Mouse (Mus musculus) induced T-regulatory cell, adult 2 months (primary cell): ENCODE measurements at regions not wholly inside any gene's neighbourhood (a gene's known extent, or its start where the extent isn't known, plus 50 kb on each side); places are given as distances from the start of the nearest gene placed in this dataset.
"Not testable (repeated sequence)": the region's sequence is repeated elsewhere in the genome, so short reads cannot be mapped to it uniquely, and the experiment has no call there.

ENCODE experiments used
- DNase-seq: peaks from one replicate; pipeline ENCODE4 v3.0.0-alpha.2; 2012; ENCODE audit warnings: low read depth

DNA sequence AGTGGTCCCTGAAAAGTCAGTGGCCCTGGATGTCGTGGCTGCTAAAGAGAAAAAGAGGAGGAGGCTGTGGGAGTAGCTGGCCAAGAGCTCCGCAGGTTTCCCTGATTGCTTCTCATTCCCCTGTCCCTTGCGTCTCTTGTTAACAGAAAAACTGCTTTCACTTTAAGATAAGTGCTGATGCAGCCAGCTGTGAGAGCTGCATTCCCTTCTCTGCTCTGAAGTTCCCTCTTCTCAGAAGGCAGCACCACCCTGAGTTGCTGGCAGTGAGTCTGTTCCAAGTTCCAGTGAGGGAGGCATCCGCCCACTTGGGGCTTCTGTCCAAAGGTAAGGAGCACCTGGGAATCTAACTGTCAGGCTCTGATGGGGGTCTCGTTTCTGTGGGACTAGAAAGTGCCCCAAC, 63.5 kb downstream of the Olfr693 start:
- DNase-seq, result not testable (repeated sequence)

DNA sequence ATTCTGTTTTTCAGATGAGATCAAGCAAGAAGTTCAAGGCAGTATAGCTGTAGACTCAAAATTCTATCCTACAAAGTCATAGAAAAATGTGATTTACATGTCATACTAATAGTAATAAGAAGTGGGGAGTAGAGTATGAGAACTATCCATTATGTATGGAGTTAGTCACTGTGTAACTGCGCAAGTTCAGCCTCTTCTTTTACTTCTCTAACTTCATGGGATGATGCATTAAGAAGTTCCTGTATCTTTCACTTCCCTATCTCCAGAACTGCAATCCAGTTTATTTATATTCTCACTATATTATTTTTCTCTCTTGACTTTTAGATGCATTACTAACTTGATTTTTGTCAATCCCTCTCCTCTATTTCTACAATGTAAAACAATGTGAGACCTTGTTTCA, 67.7 kb downstream of the Olfr693 start:
- no peak for DNase-seq

DNA sequence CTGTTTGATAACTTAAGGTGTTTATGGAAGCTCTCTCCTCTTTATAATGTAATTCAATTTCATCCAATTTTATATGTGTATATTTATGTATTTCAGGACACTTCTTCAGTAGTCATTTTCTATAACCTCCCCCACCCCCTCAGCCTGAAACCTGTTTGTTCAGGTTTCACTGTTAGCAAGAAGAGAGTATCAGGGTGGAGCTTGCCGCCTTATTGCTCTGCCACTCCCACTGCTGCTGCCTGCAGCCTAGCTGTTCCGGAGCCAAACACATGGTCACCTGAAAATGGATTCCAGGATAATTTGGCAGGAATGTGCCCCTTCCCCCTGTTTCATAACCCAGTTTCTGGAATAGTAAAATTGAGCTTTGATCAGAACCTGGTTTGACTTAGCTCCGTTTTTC, 100.0 kb downstream of the Olfr693 start:
- no peak for DNase-seq

DNA sequence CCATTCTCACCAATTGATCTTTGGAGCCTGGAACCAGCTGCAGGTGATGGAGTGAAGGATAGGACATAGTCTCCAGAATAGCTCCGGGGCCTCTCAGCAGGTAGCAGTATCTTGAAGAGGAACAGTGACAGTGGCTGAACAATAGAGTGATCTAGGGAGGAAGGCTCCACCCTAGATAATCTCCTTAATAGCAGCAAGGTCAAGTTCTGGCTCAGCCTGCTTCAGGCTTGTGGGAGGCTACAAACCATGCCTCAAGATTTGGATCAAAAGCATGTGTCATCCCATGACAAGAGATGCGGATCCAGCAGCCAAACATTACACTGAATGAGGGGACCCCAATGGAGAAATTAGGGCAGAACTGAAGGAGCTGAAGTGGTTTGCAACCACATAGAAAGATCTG, 112.1 kb downstream of the Olfr693 start:
- DNase-seq, result not testable (repeated sequence)

DNA sequence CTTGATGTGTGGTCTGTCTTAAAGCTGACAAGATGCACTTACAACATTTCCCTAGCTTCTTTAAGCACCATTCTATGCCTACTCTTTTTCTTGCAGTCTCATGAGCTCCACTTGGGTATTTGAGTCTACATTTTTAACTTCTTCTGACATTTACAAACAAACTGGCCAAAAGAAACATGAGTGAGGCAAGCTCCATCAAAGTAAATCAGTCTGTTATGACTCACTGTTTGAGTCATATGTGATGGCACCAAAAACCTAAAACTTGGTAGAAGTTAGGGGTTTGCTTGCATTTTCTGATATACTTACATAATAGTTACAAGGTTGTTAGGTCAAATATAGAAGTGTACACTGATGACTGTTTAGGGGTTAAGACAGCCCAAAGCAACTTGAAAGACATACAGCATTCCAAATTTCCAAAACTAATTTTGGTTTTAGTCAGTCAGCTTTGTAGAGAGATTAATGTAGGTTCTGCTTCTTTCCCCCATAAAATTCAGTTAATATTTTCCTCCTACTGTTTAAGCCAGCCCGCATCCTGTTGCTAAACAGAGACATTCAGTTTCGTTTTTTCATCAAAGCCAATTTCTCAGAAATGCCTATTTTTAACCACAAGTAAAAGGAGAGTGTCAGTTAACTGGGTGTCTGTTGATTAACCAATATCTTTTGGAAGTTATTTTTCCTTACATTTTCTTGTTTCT, 129.4 kb downstream of the Olfr693 start:
- peak; percentile 84 for DNase-seq

DNA sequence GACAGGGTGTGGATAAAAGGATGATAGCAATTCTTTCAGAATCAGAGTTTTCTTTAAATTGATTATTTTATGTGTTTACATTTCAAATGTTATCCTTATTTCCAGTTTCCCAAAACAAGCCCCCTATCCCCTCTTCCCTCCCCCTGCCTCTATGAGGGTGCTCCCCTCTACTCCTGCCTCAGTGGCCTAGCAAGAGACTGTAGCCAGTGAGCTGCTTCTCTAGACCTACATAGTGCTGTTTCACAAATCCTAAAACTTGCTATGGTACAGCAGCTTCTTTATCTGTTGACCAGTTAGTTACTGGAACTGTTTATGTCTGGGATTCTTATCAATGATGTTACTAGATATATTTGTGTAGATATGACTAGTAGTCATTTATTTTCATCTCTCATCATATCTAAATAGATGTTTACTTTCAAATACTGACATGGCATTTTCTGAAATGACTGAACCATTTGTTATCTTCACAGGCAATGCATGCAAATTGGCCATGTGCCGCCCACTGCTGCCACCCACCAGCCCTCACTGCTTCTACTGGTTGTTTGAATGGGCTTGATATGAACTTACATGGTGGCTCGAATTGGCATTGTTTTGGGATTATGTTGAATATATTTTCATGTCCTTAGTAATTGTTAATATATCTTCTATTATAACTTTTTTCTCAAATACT, 150.8 kb downstream of the Olfr693 start:
- peak; percentile 52 for DNase-seq

DNA sequence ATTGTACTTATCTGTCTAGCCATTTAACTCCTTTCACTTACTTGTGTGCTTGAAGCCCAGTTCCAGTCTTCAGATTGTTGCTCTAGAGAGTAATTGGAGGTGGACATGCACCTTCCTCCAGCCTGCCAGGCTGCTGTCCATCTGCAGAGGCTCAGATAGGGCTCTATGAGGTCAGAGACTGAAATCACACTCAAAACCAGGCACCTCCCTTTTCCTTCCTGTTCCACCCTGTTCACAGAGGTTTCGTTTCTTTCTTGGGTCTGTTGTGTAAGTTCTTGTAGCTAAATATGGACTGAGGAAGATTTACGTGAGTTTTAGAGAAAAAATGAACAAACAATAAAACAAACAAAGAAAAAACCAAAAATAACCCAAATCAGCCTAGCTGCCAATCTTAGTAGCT, 151.4 kb downstream of the Olfr693 start:
- peak; percentile 78 for DNase-seq

DNA sequence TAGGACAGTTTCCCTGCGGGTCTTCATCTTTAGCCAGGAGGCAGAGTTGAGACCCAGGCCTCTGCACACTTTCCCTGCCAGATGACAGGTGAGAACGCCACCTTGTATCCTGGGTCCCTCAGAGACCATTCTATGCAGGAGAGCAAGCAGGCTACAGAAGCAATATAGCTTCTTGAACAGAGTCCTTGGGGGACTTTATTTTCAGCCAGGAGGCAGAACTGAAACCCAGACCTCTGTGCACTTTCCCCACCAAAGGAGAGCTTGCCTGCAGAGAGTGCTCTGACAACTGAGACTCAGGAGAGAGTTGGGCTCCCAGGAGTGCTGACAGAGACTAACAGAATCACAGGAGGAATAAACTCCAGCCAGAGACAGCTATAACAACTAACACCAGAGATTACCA, 185.5 kb downstream of the Olfr693 start:
- DNase-seq, result no peak
